Mouse (Mus musculus) right cerebral cortex, postnatal 4 days (tissue): Measurements from ENCODE around the gene Plekha7.
A peak's percentile ranks its signal among the peaks of the same experiment; 100 is the strongest.
"Not testable (repeated sequence)": the region's sequence is repeated elsewhere in the genome, so short reads cannot be mapped to it uniquely, and the experiment has no call there.

Experiments used
- DNase-seq: peaks from one replicate; pipeline ENCODE4 v3.0.0-alpha.2; 2022

The Plekha7 gene

DNA sequence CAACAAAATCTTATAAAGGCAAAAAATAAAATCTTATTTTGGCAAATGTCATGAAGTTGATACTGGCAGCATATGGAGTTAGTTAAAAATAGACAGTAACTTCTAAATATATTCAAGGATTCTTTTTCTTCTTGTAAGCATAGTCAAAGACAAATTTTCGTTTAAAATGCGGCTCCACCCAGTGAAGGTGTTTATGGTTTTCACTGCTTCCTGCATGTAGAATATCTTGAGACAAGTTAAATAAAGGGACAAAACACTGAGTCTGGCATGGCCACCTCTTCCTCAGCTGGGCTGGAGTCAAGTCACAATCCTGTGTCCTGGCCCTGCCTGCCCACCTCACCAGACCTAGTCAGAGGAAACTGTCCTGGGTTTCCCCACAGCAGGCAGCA lies 184.6 kb downstream of the Plekha7 start:
- DNase-seq = no peak

DNA sequence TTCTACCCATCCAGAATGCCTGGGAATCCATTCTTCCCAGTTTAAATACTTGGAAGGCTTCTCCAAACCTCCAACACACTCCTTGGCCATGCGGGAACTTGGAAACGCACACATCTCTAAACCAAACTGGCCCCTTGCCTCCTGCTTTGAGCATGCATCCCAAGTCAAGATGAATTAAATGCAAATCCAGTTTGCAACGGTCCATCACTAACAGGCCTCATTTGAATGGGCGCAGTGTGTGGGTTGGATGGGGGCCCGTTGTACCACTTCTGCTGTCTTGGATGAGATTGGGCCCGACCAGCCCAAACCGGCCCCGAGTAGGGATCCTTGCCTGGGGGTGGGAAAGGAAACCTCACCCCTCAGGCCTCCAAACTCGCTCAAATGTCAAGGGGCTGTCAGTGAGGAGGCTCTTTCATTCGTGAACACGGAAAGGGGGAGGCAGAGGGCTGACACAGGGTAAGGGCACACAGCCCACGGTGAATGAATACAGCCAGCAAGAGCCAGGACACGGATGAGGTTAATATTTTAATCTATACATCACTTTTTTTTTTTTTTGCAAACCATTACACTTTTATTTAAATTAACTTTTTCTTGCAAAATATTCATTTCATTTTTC lies 185.1 kb downstream of the Plekha7 start:
- peak; percentile 59 for DNase-seq

DNA sequence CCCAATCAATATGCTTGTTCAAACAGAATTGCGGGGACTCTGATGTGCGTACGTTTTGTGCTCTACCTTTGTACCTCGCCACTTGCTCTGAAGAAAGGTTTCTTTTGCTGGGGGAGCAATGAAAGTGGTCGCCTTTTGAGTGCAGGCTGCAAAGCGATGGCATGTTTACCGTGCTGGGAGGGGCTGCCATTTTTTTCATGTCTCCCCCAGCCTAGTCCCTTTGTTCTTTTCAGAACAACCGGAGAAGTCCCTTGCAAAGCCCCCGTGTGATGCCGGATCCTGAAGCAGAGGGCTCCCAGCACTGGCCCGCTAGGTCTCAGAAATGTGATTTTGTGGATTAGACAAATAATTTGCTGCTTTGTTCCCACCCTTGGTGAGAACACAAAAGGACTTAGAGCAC lies 187.0 kb downstream of the Plekha7 start:
- DNase-seq = no peak

DNA sequence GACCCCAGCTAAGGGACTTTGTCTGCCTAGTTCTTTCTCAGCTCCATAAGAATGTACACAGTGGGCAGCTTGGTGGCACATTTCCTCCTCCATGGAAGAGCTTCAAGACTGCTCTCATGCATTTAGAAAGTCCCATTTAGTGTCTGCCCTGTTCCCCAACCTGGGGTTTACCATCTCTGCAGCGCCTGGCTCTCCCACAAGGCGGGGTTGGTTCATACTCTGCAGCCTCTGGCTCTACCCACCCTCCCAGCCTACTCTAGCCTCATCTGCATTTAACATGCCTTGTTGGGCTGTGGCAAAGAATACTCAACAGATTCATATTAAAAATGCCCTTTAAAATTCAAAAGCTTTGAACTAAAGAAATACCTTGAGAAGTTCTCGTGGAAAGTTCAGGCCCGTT lies 187.4 kb downstream of the Plekha7 start:
- DNase-seq = no peak

DNA sequence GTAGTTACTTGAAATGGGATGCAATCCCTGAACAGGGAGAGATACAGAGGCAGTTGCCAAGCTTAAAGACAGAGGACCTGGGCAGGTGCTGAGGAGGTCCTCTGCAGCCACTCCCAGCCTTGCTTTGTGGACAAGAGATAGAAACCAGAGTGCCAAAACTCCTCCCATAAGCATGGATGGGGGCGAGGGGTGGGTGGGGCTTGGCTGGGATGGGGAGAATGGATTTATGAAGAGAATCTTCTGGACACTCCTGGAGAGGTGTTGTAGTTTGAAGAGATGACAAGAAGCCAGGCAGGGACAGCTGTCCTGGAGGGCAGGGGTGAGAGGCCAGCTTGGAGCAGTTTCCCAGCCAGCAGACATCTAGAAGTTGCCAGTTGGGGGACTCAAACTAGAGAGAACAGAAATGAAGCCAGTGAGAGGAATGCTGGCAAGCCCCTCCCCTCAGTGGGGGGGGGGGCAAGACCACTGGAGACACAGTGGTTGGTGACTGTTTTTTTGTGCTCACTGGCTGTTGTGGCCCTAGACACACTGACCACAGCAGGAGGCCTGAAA lies 188.8 kb downstream of the Plekha7 start:
- no peak for DNase-seq

DNA sequence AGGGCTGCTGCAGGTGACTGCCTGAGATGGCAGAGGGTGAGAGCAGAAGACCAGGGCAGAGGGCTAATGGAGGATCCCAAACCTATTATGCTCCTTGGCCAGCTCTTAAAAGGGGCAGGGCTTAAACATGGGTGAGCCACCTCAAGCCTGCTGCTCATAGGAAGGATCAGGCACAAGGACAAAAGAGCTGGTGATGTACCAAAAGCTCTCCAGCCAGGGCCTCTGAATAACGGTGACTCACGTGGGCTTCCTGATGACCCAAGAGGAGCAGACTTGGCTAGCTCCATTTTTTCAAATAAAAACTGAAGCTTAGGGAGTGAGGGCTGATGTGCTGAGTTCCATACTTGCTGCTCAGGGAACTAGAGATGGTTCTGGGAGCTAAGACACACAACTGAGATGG lies 192.2 kb downstream of the Plekha7 start:
- no peak for DNase-seq

DNA sequence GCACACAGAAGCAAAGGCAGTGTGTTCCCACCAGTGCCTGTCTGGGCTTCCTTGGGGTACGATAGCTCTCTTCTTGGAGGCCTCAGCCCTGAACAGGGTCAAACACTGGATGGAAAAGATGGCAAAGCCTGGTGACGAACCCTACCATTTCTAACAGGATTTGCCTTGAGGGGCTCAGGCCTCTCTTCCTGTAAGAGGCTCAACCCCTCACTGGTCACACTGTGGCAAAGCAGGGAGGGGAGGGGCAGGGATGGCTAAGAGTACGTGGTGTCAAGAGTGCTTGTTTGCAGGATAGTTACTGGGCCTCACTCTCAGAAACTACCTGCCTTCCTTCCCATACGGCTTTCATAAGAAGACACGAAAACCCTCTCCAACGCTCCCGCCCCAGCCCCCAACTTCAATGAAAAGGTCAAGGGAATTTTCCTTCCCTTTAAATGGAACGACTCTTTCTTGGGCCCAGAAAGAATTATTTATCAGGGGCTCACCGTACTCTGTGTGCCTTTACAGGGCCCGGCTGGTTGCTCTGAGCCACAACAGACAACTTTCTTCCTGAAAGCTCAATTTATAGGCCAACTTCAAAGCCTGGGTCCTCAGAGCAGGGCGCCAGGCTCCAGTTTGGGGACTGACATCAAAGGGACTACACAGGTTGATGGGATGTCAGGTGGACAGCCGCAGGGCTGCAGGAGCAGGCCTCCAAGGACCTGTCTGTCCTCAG lies 192.8 kb downstream of the Plekha7 start:
- DNase-seq = no peak

DNA sequence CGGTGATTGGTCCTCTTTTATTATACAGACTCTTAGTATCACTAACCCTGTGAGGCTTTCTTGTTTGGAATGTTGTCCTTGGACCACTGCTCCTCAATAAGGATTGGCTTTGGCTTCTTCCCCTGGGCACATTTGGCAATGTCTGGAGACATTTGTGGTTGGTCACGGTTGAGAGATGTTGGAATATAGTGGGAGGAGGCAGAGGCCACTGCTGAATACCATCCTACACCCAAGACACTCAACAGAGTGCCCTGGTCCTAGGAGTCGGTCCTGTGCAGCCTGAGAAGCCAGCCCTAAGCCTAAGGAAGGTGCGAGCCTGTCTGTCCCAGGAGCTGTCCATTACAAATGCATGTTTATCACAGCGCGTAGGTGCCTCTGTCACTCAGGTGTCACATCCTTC lies 196.6 kb downstream of the Plekha7 start:
- DNase-seq = no peak

DNA sequence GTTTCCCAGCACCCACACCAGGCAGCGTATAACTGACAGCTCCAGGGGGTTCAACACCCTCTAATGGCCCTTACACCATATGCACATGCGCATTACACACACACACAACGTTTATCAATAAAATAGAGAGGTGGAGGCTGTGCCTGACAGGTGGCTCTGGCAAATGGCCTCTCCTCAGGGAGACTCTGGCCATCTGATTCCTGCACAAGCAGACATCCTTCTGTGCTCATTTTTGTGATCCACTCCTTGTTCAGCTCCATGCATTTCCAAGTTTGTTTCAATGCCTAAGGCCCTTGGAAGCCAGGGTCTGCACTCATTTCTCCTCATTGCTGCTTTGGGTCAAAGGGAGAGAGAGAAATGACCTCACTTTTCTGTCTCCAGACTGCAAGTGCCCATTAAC lies 197.5 kb downstream of the Plekha7 start:
- DNase-seq = no peak

DNA sequence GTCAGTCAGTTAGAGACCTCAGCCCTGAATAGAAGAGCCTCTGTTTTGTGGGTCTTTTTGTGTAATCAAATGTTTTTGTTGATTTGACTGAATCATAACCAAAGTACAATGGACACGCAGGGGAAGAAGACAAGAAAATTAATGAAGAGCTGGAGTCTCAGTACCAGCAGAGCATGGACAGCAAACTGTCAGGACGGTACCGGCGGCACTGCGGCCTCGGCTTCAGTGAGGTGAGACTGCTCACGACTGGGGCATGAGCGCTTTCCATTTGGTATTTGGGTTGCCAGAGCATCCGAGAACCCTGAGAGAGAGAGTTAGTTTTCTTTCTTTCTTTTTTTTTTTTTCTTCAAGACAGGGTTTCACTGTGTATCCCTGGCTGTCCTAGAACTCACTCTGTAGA lies 205.1 kb downstream of the Plekha7 start:
- DNase-seq = no peak

DNA sequence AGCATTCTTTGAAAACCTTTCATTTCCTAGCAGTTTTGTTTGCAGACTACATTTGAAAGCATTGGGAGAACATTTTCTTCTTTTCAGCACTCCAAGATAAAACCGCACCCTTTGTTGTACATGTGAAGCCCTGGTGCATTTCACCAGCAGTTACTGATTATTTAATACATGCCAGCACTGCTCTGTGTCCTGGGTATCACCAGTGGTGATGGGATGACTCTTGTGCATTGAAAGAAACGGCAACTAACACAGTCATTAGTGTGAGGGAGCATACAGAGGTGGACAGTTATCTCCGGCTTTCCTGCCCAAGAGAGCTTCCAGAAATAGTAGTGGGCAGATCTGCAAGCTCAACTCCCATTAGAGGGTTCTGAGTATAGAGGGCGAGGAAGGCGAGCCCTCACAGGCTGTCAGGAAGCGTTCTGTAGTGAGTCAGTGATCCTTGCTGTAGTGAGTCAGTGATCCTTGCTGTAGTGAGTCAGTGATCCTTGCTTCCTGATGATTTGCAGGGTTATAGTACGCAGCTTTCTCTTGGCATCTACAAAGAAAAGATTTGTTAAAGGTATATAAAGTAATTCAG lies 208.1 kb downstream of the Plekha7 start:
- DNase-seq = no peak

DNA sequence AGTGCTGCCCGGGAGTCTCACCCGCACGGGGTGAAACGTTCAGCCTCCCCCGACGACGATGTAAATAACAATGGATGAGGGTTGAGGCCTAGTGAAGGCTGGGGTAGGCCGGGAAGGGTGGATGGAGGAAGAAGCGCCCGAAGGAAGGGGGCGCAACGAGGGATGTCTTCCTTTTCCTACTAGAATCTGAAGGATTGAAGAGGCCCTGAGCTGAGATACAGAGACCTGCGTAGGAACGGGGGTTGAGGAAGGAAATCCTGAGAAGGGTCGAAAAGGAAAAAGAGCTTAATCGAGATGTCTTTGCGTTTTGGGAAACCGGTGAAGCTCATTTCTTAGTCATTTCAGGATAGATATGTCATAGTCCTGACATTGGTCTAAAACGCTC lies 214.7 kb downstream of the Plekha7 start:
- DNase-seq = no peak

DNA sequence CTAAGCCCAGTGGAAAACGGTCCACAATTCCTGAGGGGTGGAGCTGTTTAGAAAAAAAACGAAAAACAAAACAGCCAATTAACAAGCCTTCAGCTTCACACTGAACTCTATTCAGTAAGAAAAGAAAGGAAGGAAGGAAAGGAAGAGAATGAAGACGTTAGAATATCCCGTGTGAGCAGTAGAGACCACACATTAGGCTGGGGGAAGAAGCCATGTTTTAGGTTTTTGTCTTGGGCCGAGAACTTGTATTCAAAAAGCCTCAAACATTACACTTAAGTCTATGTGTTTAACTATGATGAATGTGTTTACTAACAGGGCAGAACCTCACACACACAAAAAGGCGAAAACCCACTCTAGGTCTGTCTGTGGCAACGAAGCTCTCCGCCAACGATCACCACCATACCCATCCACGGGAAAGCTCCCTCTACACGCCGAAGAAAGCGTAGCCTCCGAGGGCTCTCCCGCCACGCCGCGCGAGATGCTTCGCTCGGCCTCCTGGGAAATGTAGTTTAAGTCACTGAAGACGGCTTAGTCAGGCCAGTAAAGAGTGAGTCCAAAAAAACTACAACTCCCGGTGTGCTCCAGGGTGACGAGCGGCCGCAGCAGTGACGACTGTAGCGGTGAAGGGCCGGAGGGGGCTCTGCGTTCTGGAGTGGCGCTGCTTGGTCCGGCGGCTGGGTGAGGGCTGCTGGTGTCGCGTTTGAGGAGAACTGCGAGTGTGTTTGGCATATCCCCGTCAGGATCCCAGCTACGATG lies 215.3 kb downstream of the Plekha7 start:
- peak; percentile 85 for DNase-seq

DNA sequence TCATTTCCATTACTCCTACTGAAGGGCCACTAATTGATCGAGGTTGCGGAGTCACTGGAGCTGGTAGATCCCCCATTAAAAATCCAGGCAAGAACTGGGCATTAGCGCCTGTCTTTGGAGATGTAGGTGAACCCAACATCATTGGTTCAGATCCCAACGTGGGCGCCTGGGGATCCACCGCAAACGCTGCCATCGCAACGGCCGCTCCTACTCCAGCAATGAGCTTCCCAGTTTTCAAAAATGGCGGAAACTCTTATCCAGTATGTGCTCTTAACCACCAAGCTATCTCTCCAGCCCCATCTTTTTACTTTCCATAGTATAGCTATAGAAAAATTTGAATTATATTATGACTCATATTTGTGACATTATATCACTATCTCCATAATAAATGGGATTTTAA lies 223.8 kb downstream of the Plekha7 start, which contains the start of gene Gm4353:
Gm4353 (minus strand) TSS at position 270 of the 400 bp plus-strand sequence.
- DNase-seq = not testable (repeated sequence)
